Mouse (Mus musculus) leukemia stem cell, adult 10-12 weeks (primary cell): ENCODE data around the gene L3mbtl3. TPM values are rescaled to one million over a fixed set of nuclear protein-coding genes. Genes with fewer than 3 reads are reported as not detected.

Experiments used
- polyA plus RNA-seq: library from polyadenylated mRNA; stranded (reverse); fragments of >175 nt; gene quantifications from 2 replicates; pipeline ENCODE4 v1.2.3, GENCODE M21; 2012; ENCODE audit warnings: low replicate concordance

Gene L3mbtl3
- 2.1 and 8.3 TPM in 2 replicates for polyA plus RNA-seq

GRCm38 (mm10) chr10:26375790-26376545 is at the start of gene L3mbtl3:
Gene L3mbtl3, minus strand, starts transcription at chr10:26375971.

GRCm38 (mm10) chr10:26229488-26229887 is 146.3 kb downstream of the L3mbtl3 start, which contains the start of gene Samd3:
Gene Samd3, plus strand, starts transcription at chr10:26229707.

Other genes with a start within 250 kb of the L3mbtl3 start
- gene Samd3, start 146.3 kb downstream of the L3mbtl3 start, polyA plus RNA-seq, result 0.29 TPM in 1 of 2 replicates, not detected in the other